Mouse (Mus musculus) CH12.LX (cell line): ENCODE measurements around the gene Olfr555.

Experiments
- CTCF ChIP-seq, 2 experiments: IDR thresholded peaks in 1 of 2; conservative IDR thresholded peaks in 1 of 2; 2 replicates each; pipeline ENCODE4 v1.5.1; 2011 to 2012; ENCODE audit warnings: low read depth in 2 of 2, low read length in 2 of 2, improper control_type of control experiment in 1 of 2, inconsistent platforms in 1 of 2, mild to moderate bottlenecking in 1 of 2, moderate library complexity in 1 of 2
- E2F4 ChIP-seq: IDR thresholded peaks from 2 replicates; pipeline ENCODE4 v1.6.1; 2011; ENCODE audit warnings: low read depth, low read length, improper control_type of control experiment; ENCODE audit not compliant: insufficient replicate concordance
- EP300 ChIP-seq: IDR thresholded peaks from 2 replicates; pipeline ENCODE4 v1.6.1; 2011; ENCODE audit warnings: low read length, improper control_type of control experiment
- JUN ChIP-seq: IDR thresholded peaks from 2 replicates; pipeline ENCODE4 v1.6.1; 2011; ENCODE audit warnings: low read depth, mild to moderate bottlenecking, low read length, improper control_type of control experiment, moderate library complexity; ENCODE audit not compliant: insufficient read depth
- MAFK ChIP-seq: IDR thresholded peaks from 2 replicates; pipeline ENCODE4 v1.6.1; 2011; ENCODE audit warnings: low read length, improper control_type of control experiment; ENCODE audit not compliant: insufficient replicate concordance
- MAX ChIP-seq: IDR thresholded peaks from 2 replicates; pipeline ENCODE4 v1.6.1; 2011; ENCODE audit warnings: low read length, improper control_type of control experiment
- POLR2A ChIP-seq: IDR thresholded peaks from 2 replicates; pipeline ENCODE4 v1.6.1; 2011; ENCODE audit warnings: low read depth, mild to moderate bottlenecking, improper control_type of control experiment, low read length
- USF1 ChIP-seq: IDR thresholded peaks from 2 replicates; pipeline ENCODE4 v1.6.1; 2014; ENCODE audit warnings: low read depth, mild to moderate bottlenecking, inconsistent platforms, low read length, improper control_type of control experiment
- ZNF384 ChIP-seq: IDR thresholded peaks from 2 replicates; pipeline ENCODE4 v1.6.1; 2012; ENCODE audit warnings: low read depth, low read length, improper control_type of control experiment, inconsistent platforms

DNA sequence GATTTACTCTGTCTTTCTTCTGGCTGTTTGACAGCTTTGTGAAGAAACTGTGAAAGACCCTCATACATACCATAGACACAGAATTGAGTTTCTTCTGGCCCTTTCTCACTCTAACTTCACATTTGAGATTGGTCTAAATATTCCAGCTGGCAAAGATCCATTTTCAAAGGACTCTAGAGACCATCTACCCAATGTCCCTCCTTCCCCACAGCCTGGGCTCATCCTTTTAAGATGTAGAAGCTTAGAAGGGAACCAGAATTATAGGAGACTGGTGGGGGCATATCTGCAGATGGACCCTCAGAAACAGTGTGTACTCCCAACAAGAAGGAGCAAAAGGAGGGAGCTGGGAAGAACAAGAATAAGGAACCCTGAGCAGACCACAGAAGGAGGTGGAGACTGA, 43.3 kb downstream of the Olfr555 start, which contains the start of gene Olfr558:
- no peak for TF ChIP-seq POLR2A
- no peak for TF ChIP-seq JUN
- TF ChIP-seq MAFK = no peak
- TF ChIP-seq ZNF384 = no peak
- no peak for TF ChIP-seq CTCF (conservative IDR thresholded peaks at IDR 0.05 in 1 of 2, IDR thresholded peaks at IDR 0.05 in 1 of 2; ENCODE audit: low read depth in 2 of 2, low read length in 2 of 2)
- no peak for TF ChIP-seq MAX
- TF ChIP-seq USF1 = no peak
- TF ChIP-seq EP300 = no peak
- no peak for TF ChIP-seq E2F4
